Mouse (Mus musculus): Measurements from ENCODE around the gene Fgfr2.

DNA sequence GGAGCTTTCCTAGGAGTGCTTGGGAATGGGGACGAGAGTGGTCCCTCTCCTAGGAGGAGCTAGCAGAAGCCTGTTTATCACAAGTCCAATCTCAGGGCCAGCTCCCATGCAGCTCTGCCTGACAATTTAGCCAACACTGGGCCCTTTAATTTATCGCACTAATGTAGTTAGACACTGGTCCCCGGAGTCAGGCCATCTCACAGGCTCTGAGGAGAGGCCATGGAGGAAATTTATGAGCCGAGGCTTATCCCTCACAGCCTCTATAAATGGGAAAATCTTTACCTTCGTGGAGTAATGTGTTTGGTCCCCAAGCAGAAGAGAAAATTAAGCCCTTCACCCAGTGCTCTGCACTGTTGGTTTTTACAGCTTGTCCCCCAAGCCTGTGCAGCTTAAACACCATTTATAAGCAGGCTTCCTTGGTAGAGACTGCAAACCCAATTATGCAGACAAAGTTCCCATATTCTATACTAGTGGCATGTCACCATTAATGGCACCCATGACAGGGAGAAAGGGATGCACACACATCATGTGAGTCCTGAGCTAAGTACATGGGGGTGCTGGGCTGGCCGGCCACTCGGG is 824.6 kb downstream of the Fgfr2 start:
- TF ChIP-seq HCFC1 (IDR thresholded peaks at IDR 0.05; ENCODE audit: borderline replicate concordance, insufficient read depth, low read length) (no peak), ZC3H11A (IDR thresholded peaks at IDR 0.05; ENCODE audit: borderline replicate concordance, low read depth, low read length) (no peak)
